Mouse (Mus musculus) erythroblast, embryonic 14.5 days (primary cell): ENCODE results near the gene Tut1.

Experiments used
- GATA1 ChIP-seq: IDR thresholded peaks from 2 replicates; pipeline ENCODE4 v1.6.1; 2012; ENCODE audit warnings: low read length, inconsistent platforms, mixed read lengths
- TAL1 ChIP-seq: IDR thresholded peaks from 3 replicates; pipeline ENCODE4 v1.6.1; 2012; ENCODE audit warnings: low read length, inconsistent platforms, mixed read lengths

DNA sequence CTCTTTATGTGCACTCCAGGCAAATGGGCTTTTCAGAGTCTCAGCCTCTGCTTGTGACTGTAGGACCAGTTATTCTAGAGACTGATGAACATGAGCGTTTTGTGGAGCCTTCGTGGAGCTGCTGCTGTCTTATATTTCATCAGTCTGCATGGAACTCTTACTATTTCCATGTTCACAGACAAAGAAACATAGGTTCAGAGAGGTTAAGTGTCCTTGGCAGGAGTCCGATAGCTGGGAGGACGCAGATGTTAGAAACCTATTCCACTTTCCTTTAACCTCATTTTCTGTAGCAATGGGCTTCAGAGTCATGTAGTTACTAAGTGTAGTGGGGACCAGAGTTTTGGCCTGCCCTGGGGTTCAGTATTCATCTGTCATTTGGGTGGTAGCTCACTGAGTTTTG is 45.6 kb downstream of the Tut1 start:
- TF ChIP-seq TAL1 (no peak), GATA1 (no peak)
